Mouse (Mus musculus) kidney, adult 8-10 months (tissue): ENCODE measurements around the gene Pea15a.

Experiments used
- DNase-seq, 2 experiments: peaks; one replicate each; pipeline ENCODE4 v3.0.0; 2022

Gene Pea15a

GRCm38 (mm10) chr1:172177791-172178190 is 28.8 kb downstream of the Pea15a start:
- DNase-seq = no peak

- DNase-seq = no peak
Measured at GRCm38 (mm10) chr1:172173181-172173580, 33.4 kb downstream of the Pea15a start.

- DNase-seq = no peak
Measured at GRCm38 (mm10) chr1:172172381-172172780, 34.2 kb downstream of the Pea15a start.

- DNase-seq = no peak
Measured at GRCm38 (mm10) chr1:172169809-172170208, 36.8 kb downstream of the Pea15a start.

GRCm38 (mm10) chr1:172167911-172168310 is 38.7 kb downstream of the Pea15a start:
- peak; percentile 57 to 85 for DNase-seq

- DNase-seq = peak; percentile 54 to 64
Measured at GRCm38 (mm10) chr1:172162959-172163358, 43.6 kb downstream of the Pea15a start.

GRCm38 (mm10) chr1:172162009-172162408 is 44.6 kb downstream of the Pea15a start:
- peak; percentile 42 for DNase-seq

- DNase-seq = peak in 1 of 2 experiments; percentile 41
Measured at GRCm38 (mm10) chr1:172160508-172160907, 46.1 kb downstream of the Pea15a start.

GRCm38 (mm10) chr1:172159970-172160369 is 46.6 kb downstream of the Pea15a start:
- no peak for DNase-seq

GRCm38 (mm10) chr1:172155518-172155917 is 51.1 kb downstream of the Pea15a start:
- no peak for DNase-seq

- DNase-seq = no peak
Measured at GRCm38 (mm10) chr1:172154536-172154935, 52.1 kb downstream of the Pea15a start.

- no peak for DNase-seq
Measured at GRCm38 (mm10) chr1:172148955-172149815, 57.4 kb downstream of the Pea15a start.

GRCm38 (mm10) chr1:172148279-172148954 is 58.2 kb downstream of the Pea15a start:
- peak; percentile 50 to 56 for DNase-seq

- peak; percentile 98 for DNase-seq
Measured at GRCm38 (mm10) chr1:172147835-172148278, 58.7 kb downstream of the Pea15a start, which contains the start of gene Dcaf8. Gene Dcaf8, plus strand, starts transcription at chr1:172148084.
